Mouse (Mus musculus): ENCODE data around the gene Ifitm2. TPM values are rescaled to one million over a fixed set of nuclear protein-coding genes. Genes with fewer than 3 reads are reported as not detected.

Ifitm2 gene
- polyA plus RNA-seq, 1 experiment from 2014 or later: 331 TPM

DNA sequence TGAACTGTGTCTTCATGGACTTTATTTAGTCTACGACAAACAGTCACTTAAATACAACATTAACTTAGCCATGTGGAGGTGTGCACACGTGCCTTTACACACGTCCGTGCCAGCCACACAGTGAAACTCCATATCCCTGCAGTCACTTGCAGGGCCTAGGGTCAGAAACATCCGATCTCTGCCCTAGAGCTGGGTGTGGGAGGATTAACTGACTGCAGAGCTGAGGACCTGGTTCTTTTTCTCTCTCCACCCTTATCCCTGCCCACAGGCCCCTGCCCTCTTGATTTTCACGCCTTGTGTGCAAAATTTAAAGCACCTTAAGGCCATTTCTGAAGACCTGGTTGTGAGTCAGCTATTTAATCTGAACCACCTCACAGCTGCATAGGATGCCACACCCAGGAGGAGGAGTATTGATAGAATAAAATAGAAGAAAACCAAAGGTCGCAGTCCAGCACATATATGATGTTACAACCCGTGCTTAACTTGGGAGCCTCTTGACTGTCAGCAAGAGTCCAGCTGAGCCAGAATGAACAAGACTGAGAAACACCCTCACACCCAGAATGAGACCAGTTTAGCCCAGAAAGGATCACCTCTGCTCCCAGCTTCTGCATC lies 35.3 kb downstream of the Ifitm2 start, which contains the start of gene Nlrp6:
TSS of gene Nlrp6 (plus strand) at position 485 of the 612 bp plus-strand sequence.
- ATAC-seq (ENCODE audit: low read depth) (no peak), DNase-seq (no peak)
- Histone ChIP-seq H3K4me3 (replicated peaks) (no peak within 1 kb of the TSS), H3K36me3 (no peaks in the 10 kb centered on the region), H3K4me2 (no peak within 1 kb of the TSS), H3K27me3 (peaks cover 64% of the 10 kb centered on the region), H3K9me3 (replicated peaks) (no peaks in the 10 kb centered on the region), H3K4me1 (replicated peaks) (peaks cover 44% of the 10 kb centered on the region), H3K9ac (no peak within 1 kb of the TSS), H3K27ac (no peak within 1 kb of the TSS)
- 48% methylated on average over 8 of the region's 8 CpGs for WGBS (ENCODE audit: insufficient replicate concordance)

DNA sequence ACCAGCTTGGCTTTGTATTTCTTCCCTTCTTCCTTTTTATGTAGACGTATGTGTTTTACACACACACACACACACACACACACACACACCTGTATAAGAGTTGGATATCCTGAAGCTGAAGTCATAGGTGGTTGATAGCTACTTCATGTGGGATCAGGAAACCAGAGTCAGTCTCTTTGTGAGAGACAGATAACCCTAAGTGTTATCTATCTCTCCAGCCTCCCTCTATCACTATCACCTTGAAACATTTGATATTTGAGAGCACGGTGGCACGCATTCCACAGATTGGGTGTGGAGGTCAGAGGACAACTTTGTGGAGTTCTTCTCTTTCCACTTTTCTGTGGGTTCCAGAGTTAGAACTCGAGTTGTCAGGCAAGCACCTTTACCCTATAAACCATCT lies 35.9 kb downstream of the Ifitm2 start:
- WGBS (ENCODE audit: insufficient replicate concordance): 22% methylated on average over 4 of the region's 4 CpGs
- H3K27me3 ChIP-seq: peaks cover 58% of the 10 kb centered on the region
- no peaks in the 10 kb centered on the region for H3K9me3 ChIP-seq (replicated peaks)
- H3K4me2 ChIP-seq: no peak overlapping the region
- no peak overlapping the region for H3K4me3 ChIP-seq (replicated peaks)
- H3K9ac ChIP-seq: no peak overlapping the region
- H3K4me1 ChIP-seq (replicated peaks): peaks cover 44% of the 10 kb centered on the region
- ATAC-seq (ENCODE audit: low read depth) (no peak), DNase-seq (no peak)
- H3K27ac ChIP-seq: no peak overlapping the region
- H3K36me3 ChIP-seq: no peaks in the 10 kb centered on the region

DNA sequence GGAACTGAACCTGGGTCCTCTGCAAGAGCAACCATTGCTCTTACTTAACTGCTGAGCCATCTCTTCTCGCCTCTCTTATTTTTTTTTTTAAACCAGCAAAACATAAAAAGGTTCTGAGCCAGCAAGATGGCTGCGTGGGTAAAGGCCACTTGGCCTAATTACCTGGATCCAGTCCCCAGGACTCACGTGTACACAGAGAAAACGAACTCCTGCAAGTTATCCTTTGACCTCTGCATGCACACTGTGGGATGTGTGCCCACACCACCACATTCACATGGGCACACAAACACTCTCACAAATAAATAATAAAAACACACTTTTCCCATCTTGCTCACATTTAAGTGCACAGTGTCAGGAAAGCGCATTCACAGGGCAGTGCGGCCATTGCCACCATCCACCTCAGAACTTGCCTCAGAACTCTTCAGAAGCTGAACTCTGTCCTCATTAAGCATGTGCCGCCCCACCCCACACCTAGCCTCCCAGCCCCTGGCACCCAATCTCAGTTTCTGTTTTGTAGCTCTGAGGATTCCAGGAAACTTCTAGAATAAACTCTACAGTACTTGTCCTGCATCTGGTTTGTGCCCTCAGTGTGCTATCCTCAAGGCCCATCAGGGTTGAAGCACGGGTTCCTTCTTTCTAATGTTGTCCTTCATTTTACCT lies 41.6 kb downstream of the Ifitm2 start:
- H3K4me1 ChIP-seq (replicated peaks): peaks cover 14% of the 10 kb centered on the region
- no peak overlapping the region for H3K27ac ChIP-seq
- peaks cover 3% of the 10 kb centered on the region; the same call in 1 of the 2 replicates for H3K27me3 ChIP-seq
- H3K4me2 ChIP-seq: no peak overlapping the region
- ATAC-seq (ENCODE audit: low read depth) (no peak), DNase-seq (no peak)
- H3K4me3 ChIP-seq (replicated peaks): no peak overlapping the region
- H3K9me3 ChIP-seq (replicated peaks): no peaks in the 10 kb centered on the region
- no peak overlapping the region for H3K9ac ChIP-seq
- WGBS (ENCODE audit: insufficient replicate concordance): 67% methylated on average over 8 of the region's 8 CpGs
- H3K36me3 ChIP-seq: no peaks in the 10 kb centered on the region

GRCm38 (mm10) chr7:140912846-140913482 lies 42.8 kb downstream of the Ifitm2 start:
- ATAC-seq (ENCODE audit: low read depth) (peak; percentile 29), DNase-seq (no peak)
- Histone ChIP-seq H3K4me2 (no peak overlapping the region), H3K4me1 (replicated peaks) (peaks cover 16% of the 10 kb centered on the region), H3K27me3 (0 out of 2 replicates have a peak, but pooled peaks cover 3% of the 10 kb centered on the region), H3K36me3 (no peaks in the 10 kb centered on the region), H3K9ac (no peak overlapping the region), H3K9me3 (replicated peaks) (no peaks in the 10 kb centered on the region), H3K27ac (peak overlapping the region; percentile 66), H3K4me3 (replicated peaks) (no peak overlapping the region)
- 58% methylated on average over 5 of the region's 5 CpGs for WGBS (ENCODE audit: insufficient replicate concordance)

- DNase-seq (no peak), ATAC-seq (ENCODE audit: low read depth) (no peak)
- no peak overlapping the region for H3K4me2 ChIP-seq
- no peak overlapping the region for H3K4me3 ChIP-seq (replicated peaks)
- H3K27ac ChIP-seq: peak overlapping the region; percentile 66
- H3K9me3 ChIP-seq (replicated peaks): no peaks in the 10 kb centered on the region
- 0 out of 2 replicates have a peak, but pooled peaks cover 3% of the 10 kb centered on the region for H3K27me3 ChIP-seq
- peaks cover 16% of the 10 kb centered on the region for H3K4me1 ChIP-seq (replicated peaks)
- WGBS (ENCODE audit: insufficient replicate concordance): 42% methylated on average over 3 of the region's 3 CpGs
- no peaks in the 10 kb centered on the region for H3K36me3 ChIP-seq
- H3K9ac ChIP-seq: no peak overlapping the region
Measured at GRCm38 (mm10) chr7:140912293-140912692, 43.5 kb downstream of the Ifitm2 start.

DNA sequence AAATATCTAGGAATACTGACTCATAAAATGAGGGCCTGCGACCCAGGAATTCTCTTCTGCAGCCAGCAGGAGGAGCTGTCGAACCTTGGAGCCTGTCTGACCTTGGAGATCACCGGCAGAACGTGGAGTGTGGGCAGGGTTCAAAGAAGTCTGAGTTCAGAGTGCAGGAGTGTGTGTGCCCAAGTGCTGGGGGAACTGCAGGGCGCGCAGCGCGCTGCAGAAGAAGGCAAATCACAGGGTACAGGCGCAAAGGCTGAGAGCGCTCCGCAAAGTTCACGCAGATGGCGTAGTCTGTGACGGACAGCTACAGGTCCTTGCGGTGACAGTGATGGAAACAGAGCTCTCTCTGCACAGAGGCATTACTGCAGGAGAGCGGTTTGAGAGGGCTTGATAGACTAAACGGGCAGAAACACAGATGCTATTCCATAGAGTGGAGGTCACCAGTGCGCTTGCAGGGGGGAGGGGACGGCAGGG lies 47.1 kb downstream of the Ifitm2 start:
- Histone ChIP-seq H3K9ac (peak overlapping the region; percentile 7; the same call in 1 of the 2 replicates), H3K27me3 (0 out of 2 replicates have a peak, but pooled peaks cover 3% of the 10 kb centered on the region), H3K36me3 (no peaks in the 10 kb centered on the region), H3K4me1 (replicated peaks) (peaks cover 20% of the 10 kb centered on the region), H3K9me3 (replicated peaks) (no peaks in the 10 kb centered on the region), H3K27ac (peak overlapping the region; percentile 71), H3K4me2 (peak overlapping the region; percentile 60), H3K4me3 (replicated peaks) (peak overlapping the region; percentile 37)
- peak; percentile 48 for DNase-seq
- 2% methylated on average over 19 of the region's 19 CpGs for WGBS (ENCODE audit: insufficient replicate concordance)
- ATAC-seq (ENCODE audit: low read depth): peak; percentile 52

- peaks cover 20% of the 10 kb centered on the region for H3K4me1 ChIP-seq (replicated peaks)
- H3K9me3 ChIP-seq (replicated peaks): no peaks in the 10 kb centered on the region
- no peak overlapping the region for H3K4me3 ChIP-seq (replicated peaks)
- no peaks in the 10 kb centered on the region for H3K36me3 ChIP-seq
- 0 out of 2 replicates have a peak, but pooled peaks cover 3% of the 10 kb centered on the region for H3K27me3 ChIP-seq
- peak overlapping the region; percentile 60; the same call in 1 of the 2 replicates for H3K4me2 ChIP-seq
- H3K27ac ChIP-seq: peak overlapping the region; percentile 71
- ATAC-seq (ENCODE audit: low read depth) (no peak), DNase-seq (no peak)
- no peak overlapping the region for H3K9ac ChIP-seq
- WGBS (ENCODE audit: insufficient replicate concordance): 35% methylated on average over 7 of the region's 7 CpGs
Measured at GRCm38 (mm10) chr7:140908181-140908580, 47.6 kb downstream of the Ifitm2 start.

- no peak for ATAC-seq (ENCODE audit: low read depth)
Measured at GRCm38 (mm10) chr7:140907697-140908096, 48.1 kb downstream of the Ifitm2 start.

DNA sequence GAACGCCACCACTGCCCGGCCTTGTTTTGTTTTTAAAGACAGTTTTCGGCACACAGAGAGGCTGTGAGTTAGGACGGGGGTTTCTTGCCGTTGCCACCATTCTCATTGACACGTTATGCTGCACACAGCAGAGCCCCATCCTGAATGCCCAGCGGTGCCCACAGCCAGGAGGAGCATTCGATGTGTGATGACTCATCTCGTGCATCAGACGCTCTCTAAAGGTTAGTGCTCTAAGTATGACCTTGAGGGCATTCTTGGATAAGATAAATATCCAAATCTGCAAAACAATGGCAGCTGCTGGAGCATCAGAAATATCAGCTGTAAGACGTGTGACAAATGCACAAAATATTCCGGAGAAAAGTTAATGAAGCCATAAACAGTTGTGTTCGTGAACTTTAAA lies 48.7 kb downstream of the Ifitm2 start:
- ATAC-seq (ENCODE audit: low read depth) (no peak), DNase-seq (no peak)
- Histone ChIP-seq H3K9ac (no peak overlapping the region; the same call in 1 of the 2 replicates), H3K4me2 (peak overlapping the region; percentile 42), H3K4me3 (replicated peaks) (0 out of 2 replicates have a peak overlapping the region, but pooled peaks have one; percentile 14), H3K36me3 (no peaks in the 10 kb centered on the region), H3K9me3 (replicated peaks) (no peaks in the 10 kb centered on the region), H3K4me1 (replicated peaks) (peaks cover 14% of the 10 kb centered on the region), H3K27ac (peak overlapping the region; percentile 75; the same call in 1 of the 2 replicates), H3K27me3 (no peaks in the 10 kb centered on the region)
- WGBS (ENCODE audit: insufficient replicate concordance): 70% methylated on average over 13 of the region's 13 CpGs

More at GRCm38 (mm10) chr7:140907697-140908096, 48.1 kb downstream of the Ifitm2 start:
- Histone ChIP-seq H3K9me3 (replicated peaks) (no peaks in the 10 kb centered on the region), H3K27ac (peak overlapping the region; percentile 71; the same call in 1 of the 2 replicates), H3K4me3 (replicated peaks) (no peak overlapping the region), H3K9ac (no peak overlapping the region), H3K4me1 (replicated peaks) (peaks cover 20% of the 10 kb centered on the region), H3K4me2 (no peak overlapping the region), H3K27me3 (0 out of 2 replicates have a peak, but pooled peaks cover 2% of the 10 kb centered on the region), H3K36me3 (no peaks in the 10 kb centered on the region)
- WGBS (ENCODE audit: insufficient replicate concordance): 69% methylated on average over 7 of the region's 7 CpGs
- DNase-seq: no peak

GRCm38 (mm10) chr7:140905642-140906081 lies 50.1 kb downstream of the Ifitm2 start:
- ATAC-seq (ENCODE audit: low read depth): peak; percentile 36
- no peak for DNase-seq
- Histone ChIP-seq H3K27ac (peak overlapping the region; percentile 75), H3K9ac (no peak overlapping the region), H3K36me3 (no peaks in the 10 kb centered on the region), H3K4me3 (replicated peaks) (no peak overlapping the region; the same call in 1 of the 2 replicates), H3K4me1 (replicated peaks) (peaks cover 14% of the 10 kb centered on the region), H3K9me3 (replicated peaks) (no peaks in the 10 kb centered on the region), H3K4me2 (peak overlapping the region; percentile 42), H3K27me3 (no peaks in the 10 kb centered on the region)
- WGBS (ENCODE audit: insufficient replicate concordance): 26% methylated on average over 2 of the region's 2 CpGs
